Mouse (Mus musculus): ENCODE measurements around the gene Cfap44.

DNA sequence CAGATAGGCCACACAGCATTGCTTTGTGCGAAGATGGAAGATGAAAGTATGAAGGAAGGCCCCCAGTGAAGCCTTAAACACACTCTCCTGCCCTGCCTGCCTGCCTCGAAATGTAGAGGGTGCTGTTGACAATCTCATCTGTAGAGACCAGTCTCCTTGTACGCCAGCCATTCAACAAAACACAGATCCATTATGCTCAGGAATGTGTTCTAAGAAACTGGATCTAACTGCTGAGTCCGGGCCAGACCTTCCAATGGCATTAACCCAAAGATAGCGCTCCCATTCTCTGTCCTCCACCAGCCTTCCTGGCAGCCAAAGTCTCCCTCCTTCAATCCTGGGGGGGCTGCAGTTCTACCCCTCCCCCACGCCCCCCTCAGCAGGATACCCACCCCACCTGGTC, 121.9 kb downstream of the Cfap44 start:
- no peak for TF ChIP-seq POLR2A (IDR thresholded peaks at IDR 0.05; ENCODE audit: insufficient read depth, low read depth, low read length)
- no peak for TF ChIP-seq CTCF (IDR thresholded peaks at IDR 0.05)
- TF ChIP-seq EP300 (IDR thresholded peaks at IDR 0.05; ENCODE audit: insufficient read depth, low read depth, low read length): no peak

Data from heart, adult 2 months (tissue).